Mouse (Mus musculus): ENCODE results near the gene Map2k4. TPM values are rescaled to one million over a fixed set of nuclear protein-coding genes. Genes with fewer than 3 reads are reported as not detected.

Map2k4 gene
- polyA plus RNA-seq, 1 experiment from 2014 or later: 35.3 TPM

GRCm38 (mm10) chr11:65773535-65773934, 14.6 kb downstream of the Map2k4 start:
- Histone ChIP-seq H3K4me3 (replicated peaks) (peak overlapping the region; percentile 36), H3K36me3 (0 out of 2 replicates have a peak, but pooled peaks cover 2% of the 10 kb centered on the region), H3K9ac (peak overlapping the region; percentile 62), H3K27ac (peak overlapping the region; percentile 92), H3K4me2 (peak overlapping the region; percentile 67), H3K27me3 (no peaks in the 10 kb centered on the region), H3K9me3 (replicated peaks) (no peaks in the 10 kb centered on the region), H3K4me1 (replicated peaks) (peaks cover 87% of the 10 kb centered on the region)
- 21% methylated on average over 2 of the region's 2 CpGs for WGBS (ENCODE audit: insufficient replicate concordance)
- DNase-seq: peak; percentile 27
- ATAC-seq (ENCODE audit: low read depth): peak; percentile 93

- Histone ChIP-seq H3K9me3 (replicated peaks) (no peaks in the 10 kb centered on the region), H3K36me3 (0 out of 2 replicates have a peak, but pooled peaks cover 2% of the 10 kb centered on the region), H3K4me2 (no peak overlapping the region), H3K27ac (peak overlapping the region; percentile 29; the same call in 1 of the 2 replicates), H3K27me3 (no peaks in the 10 kb centered on the region), H3K9ac (no peak overlapping the region), H3K4me1 (replicated peaks) (peaks cover 80% of the 10 kb centered on the region), H3K4me3 (replicated peaks) (no peak overlapping the region)
- DNase-seq: no peak
- ATAC-seq (ENCODE audit: low read depth): no peak
- WGBS (ENCODE audit: insufficient replicate concordance): 68% methylated on average over 1 of the region's 1 CpGs
Observed at GRCm38 (mm10) chr11:65771546-65771945, 16.6 kb downstream of the Map2k4 start.

GRCm38 (mm10) chr11:65769990-65770389, 18.1 kb downstream of the Map2k4 start:
- H3K9ac ChIP-seq: no peak overlapping the region
- no peak overlapping the region for H3K4me2 ChIP-seq
- H3K27ac ChIP-seq: no peak overlapping the region
- H3K9me3 ChIP-seq (replicated peaks): no peaks in the 10 kb centered on the region
- ATAC-seq (ENCODE audit: low read depth) (no peak), DNase-seq (no peak)
- H3K4me3 ChIP-seq (replicated peaks): no peak overlapping the region
- H3K27me3 ChIP-seq: no peaks in the 10 kb centered on the region
- 0 out of 2 replicates have a peak, but pooled peaks cover 2% of the 10 kb centered on the region for H3K36me3 ChIP-seq
- 25% methylated on average over 5 of the region's 5 CpGs for WGBS (ENCODE audit: insufficient replicate concordance)
- peaks cover 78% of the 10 kb centered on the region for H3K4me1 ChIP-seq (replicated peaks)

DNA sequence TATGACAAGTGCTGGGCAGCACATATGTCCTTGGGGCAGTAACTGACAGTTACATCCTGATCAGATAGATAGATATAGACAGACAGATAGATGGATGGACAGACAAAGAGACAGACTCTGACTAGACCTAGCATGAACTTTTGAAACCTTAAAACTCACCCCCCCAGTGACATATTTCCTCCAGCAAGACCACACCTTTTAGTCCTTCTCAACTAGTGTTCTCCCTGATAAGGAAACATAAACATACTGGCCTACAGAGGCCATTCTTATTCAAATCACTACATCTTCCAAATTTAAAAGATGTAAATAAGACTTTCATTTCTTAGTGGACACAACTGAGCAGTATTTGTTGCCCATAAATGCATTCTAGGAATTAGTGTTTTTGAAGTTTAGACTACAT, 19.7 kb downstream of the Map2k4 start:
- H3K27ac ChIP-seq: peak overlapping the region; percentile 63
- no peaks in the 10 kb centered on the region for H3K9me3 ChIP-seq (replicated peaks)
- ATAC-seq (ENCODE audit: low read depth) (peak; percentile 53; the same call in 1 of the 2 replicates), DNase-seq (no peak)
- H3K4me1 ChIP-seq (replicated peaks): peaks cover 67% of the 10 kb centered on the region
- H3K9ac ChIP-seq: peak overlapping the region; percentile 45; the same call in 1 of the 2 replicates
- 0 out of 2 replicates have a peak overlapping the region, but pooled peaks have one; percentile 3 for H3K4me2 ChIP-seq
- H3K4me3 ChIP-seq (replicated peaks): no peak overlapping the region
- H3K36me3 ChIP-seq: 0 out of 2 replicates have a peak, but pooled peaks cover 2% of the 10 kb centered on the region
- H3K27me3 ChIP-seq: no peaks in the 10 kb centered on the region

DNA sequence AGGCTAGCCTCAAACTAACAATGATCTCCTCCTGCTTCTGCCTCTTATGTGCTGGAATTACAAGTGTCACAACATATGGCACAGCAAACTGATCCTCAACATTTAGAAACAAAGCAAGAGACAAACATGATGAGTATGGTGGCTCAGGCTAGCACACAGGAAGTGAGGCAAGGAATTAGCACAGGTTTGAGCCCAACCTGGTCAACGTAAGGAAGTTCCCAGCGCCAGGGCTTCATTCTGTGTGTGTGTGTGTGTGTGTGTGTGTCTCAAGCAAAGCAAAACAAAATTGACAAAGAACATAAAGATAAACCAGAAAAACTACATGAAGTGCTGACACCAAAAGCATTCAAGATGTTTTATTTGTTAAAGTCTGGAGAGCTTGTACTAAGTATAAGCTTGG, 27.2 kb downstream of the Map2k4 start:
- no peak for DNase-seq
- Histone ChIP-seq H3K9me3 (replicated peaks) (no peaks in the 10 kb centered on the region), H3K36me3 (no peaks in the 10 kb centered on the region), H3K27me3 (no peaks in the 10 kb centered on the region), H3K27ac (no peak overlapping the region), H3K4me3 (replicated peaks) (no peak overlapping the region), H3K4me2 (no peak overlapping the region), H3K9ac (no peak overlapping the region), H3K4me1 (replicated peaks) (peaks cover 29% of the 10 kb centered on the region)
- 79% methylated on average over 2 of the region's 2 CpGs for WGBS (ENCODE audit: insufficient replicate concordance)
- ATAC-seq (ENCODE audit: low read depth): no peak

DNA sequence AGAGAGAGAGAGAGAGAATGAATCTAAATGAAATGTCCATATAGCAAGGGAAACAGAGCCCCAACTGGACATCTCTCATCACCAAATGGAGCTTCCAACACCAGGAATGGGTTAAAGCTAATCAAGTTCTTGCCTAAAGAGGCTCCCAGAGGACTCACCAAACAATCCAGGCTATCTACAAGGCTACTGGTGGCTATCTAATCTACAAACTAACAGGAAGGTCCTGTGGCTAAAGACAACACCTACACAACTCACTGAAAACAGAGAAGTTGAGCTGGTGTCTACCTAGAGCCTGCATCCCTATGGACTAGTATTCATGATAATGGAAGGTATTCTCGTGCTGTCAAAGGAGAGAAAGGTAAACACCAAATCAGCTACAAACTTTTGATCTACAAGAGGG, 28.7 kb downstream of the Map2k4 start:
- Histone ChIP-seq H3K9me3 (replicated peaks) (no peaks in the 10 kb centered on the region), H3K27me3 (no peaks in the 10 kb centered on the region), H3K27ac (no peak overlapping the region), H3K9ac (no peak overlapping the region), H3K4me2 (no peak overlapping the region), H3K4me1 (replicated peaks) (peaks cover 23% of the 10 kb centered on the region), H3K4me3 (replicated peaks) (no peak overlapping the region), H3K36me3 (no peaks in the 10 kb centered on the region)
- no peak for DNase-seq
- ATAC-seq (ENCODE audit: low read depth): peak; percentile 41; the same call in 1 of the 2 replicates
- 52% methylated on average over 1 of the region's 1 CpGs for WGBS (ENCODE audit: insufficient replicate concordance)

DNA sequence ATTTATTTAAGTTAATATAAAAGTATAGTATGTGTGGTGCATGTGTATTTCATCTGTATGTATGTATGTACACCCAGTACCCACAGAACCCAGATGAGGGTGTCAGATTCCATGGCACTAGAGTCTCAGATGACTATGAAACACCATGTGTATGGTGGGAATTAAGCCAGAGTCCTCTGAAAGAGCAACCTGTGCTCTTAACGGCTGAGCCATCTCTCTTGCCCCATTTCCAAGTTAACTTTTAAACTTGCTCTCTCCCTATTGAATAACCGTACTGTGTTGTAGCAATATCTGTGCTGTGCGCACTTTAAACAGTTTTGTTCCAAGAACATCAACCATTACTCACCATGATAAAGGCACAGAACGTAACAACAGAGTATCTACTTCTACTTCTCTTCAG, 33.9 kb downstream of the Map2k4 start:
- Histone ChIP-seq H3K27ac (no peak overlapping the region), H3K4me3 (replicated peaks) (no peak overlapping the region), H3K4me2 (no peak overlapping the region), H3K4me1 (replicated peaks) (peaks cover 17% of the 10 kb centered on the region), H3K36me3 (0 out of 2 replicates have a peak, but pooled peaks cover 4% of the 10 kb centered on the region), H3K27me3 (no peaks in the 10 kb centered on the region), H3K9me3 (replicated peaks) (no peaks in the 10 kb centered on the region), H3K9ac (no peak overlapping the region)
- no peak for DNase-seq
- ATAC-seq (ENCODE audit: low read depth): no peak; the same call in 1 of the 2 replicates
- WGBS (ENCODE audit: insufficient replicate concordance): 73% methylated on average over 4 of the region's 4 CpGs

DNA sequence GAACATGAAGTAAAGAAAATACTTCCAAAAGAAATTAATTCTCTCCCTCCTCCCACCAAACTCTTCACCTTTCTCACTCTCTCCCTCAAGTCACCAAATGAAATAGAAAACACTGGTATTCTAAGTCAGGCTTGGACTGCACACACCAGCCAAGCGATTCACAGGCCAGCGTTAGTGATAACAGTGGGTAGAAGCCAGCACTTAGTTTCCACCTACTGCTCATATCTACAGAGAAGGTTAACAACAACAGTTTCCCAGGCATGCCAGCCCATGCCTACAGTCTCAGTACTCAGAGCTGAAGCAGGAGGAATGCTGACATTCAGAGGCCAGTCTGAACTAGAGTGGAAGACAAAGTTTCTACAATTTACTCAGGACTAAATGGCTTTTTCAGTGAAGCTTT, 34.5 kb downstream of the Map2k4 start:
- 0 out of 2 replicates have a peak, but pooled peaks cover 4% of the 10 kb centered on the region for H3K36me3 ChIP-seq
- H3K4me2 ChIP-seq: no peak overlapping the region
- no peak overlapping the region for H3K4me3 ChIP-seq (replicated peaks)
- no peaks in the 10 kb centered on the region for H3K27me3 ChIP-seq
- peaks cover 14% of the 10 kb centered on the region for H3K4me1 ChIP-seq (replicated peaks)
- H3K9ac ChIP-seq: no peak overlapping the region
- H3K27ac ChIP-seq: no peak overlapping the region
- H3K9me3 ChIP-seq (replicated peaks): no peaks in the 10 kb centered on the region
- DNase-seq (no peak), ATAC-seq (ENCODE audit: low read depth) (peak; percentile 81)
- 25% methylated on average over 2 of the region's 2 CpGs for WGBS (ENCODE audit: insufficient replicate concordance)

- DNase-seq: no peak
- 0 out of 2 replicates have a peak, but pooled peaks cover 4% of the 10 kb centered on the region for H3K36me3 ChIP-seq
- 61% methylated on average over 3 of the region's 3 CpGs for WGBS (ENCODE audit: insufficient replicate concordance)
- no peak for ATAC-seq (ENCODE audit: low read depth)
- H3K27me3 ChIP-seq: no peaks in the 10 kb centered on the region
- no peaks in the 10 kb centered on the region for H3K9me3 ChIP-seq (replicated peaks)
- H3K4me2 ChIP-seq: no peak overlapping the region
- no peak overlapping the region for H3K27ac ChIP-seq
- no peak overlapping the region for H3K4me3 ChIP-seq (replicated peaks)
- H3K4me1 ChIP-seq (replicated peaks): peaks cover 12% of the 10 kb centered on the region
- H3K9ac ChIP-seq: no peak overlapping the region
Observed at GRCm38 (mm10) chr11:65750546-65750945, 37.6 kb downstream of the Map2k4 start.

DNA sequence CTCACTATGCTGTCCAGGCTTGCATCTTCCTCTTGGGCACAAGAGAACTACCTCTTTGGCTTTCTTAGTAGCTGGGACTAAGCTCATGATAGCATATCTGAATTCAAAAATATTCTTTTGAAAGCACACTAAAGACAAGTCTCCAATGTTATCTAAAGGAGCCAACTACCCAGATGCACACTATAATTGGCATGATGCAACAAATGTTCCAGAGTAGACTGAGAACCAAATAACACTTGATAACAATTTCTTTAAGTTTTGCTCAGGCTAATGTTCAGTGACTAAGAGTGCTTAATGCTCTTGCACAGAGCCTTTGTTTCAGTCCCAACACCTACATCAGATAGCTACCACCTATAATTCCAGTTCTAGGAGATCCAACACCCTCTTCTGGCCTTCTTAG, 40.7 kb downstream of the Map2k4 start:
- H3K9ac ChIP-seq: no peak overlapping the region
- no peaks in the 10 kb centered on the region for H3K9me3 ChIP-seq (replicated peaks)
- no peak overlapping the region for H3K4me2 ChIP-seq
- no peaks in the 10 kb centered on the region for H3K4me1 ChIP-seq (replicated peaks)
- no peak for ATAC-seq (ENCODE audit: low read depth)
- no peak overlapping the region for H3K4me3 ChIP-seq (replicated peaks)
- H3K27ac ChIP-seq: no peak overlapping the region
- H3K27me3 ChIP-seq: no peaks in the 10 kb centered on the region
- peaks cover 3% of the 10 kb centered on the region for H3K36me3 ChIP-seq
- no peak for DNase-seq

DNA sequence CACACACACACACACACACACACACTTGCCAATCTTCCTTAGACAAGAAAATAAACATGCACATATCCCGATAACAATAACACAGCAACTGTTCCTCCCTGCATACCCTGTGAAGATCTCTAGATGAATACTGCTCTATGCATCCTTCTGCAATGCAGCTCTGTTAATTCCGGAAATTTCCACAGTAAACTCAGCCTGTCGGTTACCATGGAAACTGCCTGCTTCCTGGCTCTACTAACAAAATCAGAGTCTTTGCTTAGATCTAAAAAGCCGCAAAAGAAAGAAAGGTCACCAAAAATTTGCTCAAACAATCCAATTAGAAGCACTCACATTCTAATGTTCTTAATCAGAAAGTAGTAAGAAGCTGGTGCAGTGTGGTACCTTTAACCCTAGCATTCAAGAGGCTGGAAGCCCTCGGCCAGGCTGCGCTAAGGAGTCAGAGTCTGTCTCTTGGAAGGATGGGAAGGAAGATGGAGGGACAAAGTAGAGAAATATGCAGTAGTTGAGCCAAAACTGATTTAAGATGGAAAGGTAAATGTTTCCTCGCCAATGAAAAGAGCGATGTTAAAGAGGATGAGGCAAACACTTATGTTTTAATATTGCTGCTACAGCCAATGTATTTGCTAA, 42.3 kb downstream of the Map2k4 start:
- ATAC-seq (ENCODE audit: low read depth) (no peak), DNase-seq (no peak)
- H3K4me1 ChIP-seq (replicated peaks): peaks cover 4% of the 10 kb centered on the region
- no peaks in the 10 kb centered on the region for H3K9me3 ChIP-seq (replicated peaks)
- 85% methylated on average over 8 of the region's 8 CpGs for WGBS (ENCODE audit: insufficient replicate concordance)
- no peaks in the 10 kb centered on the region for H3K27me3 ChIP-seq
- no peak overlapping the region for H3K27ac ChIP-seq
- H3K4me3 ChIP-seq (replicated peaks): no peak overlapping the region
- H3K36me3 ChIP-seq: peaks cover 6% of the 10 kb centered on the region
- no peak overlapping the region for H3K4me2 ChIP-seq
- no peak overlapping the region for H3K9ac ChIP-seq

GRCm38 (mm10) chr11:65743866-65744265, 44.2 kb downstream of the Map2k4 start:
- no peak for DNase-seq
- Histone ChIP-seq H3K36me3 (peaks cover 6% of the 10 kb centered on the region), H3K4me1 (replicated peaks) (peaks cover 22% of the 10 kb centered on the region), H3K4me2 (no peak overlapping the region), H3K9me3 (replicated peaks) (no peaks in the 10 kb centered on the region), H3K27me3 (no peaks in the 10 kb centered on the region), H3K9ac (no peak overlapping the region), H3K27ac (no peak overlapping the region), H3K4me3 (replicated peaks) (no peak overlapping the region)
- 80% methylated on average over 3 of the region's 3 CpGs for WGBS (ENCODE audit: insufficient replicate concordance)
- no peak for ATAC-seq (ENCODE audit: low read depth)

All from liver, embryonic 13.5 days (tissue).